Mouse (Mus musculus): ENCODE measurements at regions not wholly inside any gene's neighbourhood (a gene's known extent, or its start where the extent isn't known, plus 50 kb on each side); places are given as distances from the start of the nearest gene placed in this dataset.

DNA sequence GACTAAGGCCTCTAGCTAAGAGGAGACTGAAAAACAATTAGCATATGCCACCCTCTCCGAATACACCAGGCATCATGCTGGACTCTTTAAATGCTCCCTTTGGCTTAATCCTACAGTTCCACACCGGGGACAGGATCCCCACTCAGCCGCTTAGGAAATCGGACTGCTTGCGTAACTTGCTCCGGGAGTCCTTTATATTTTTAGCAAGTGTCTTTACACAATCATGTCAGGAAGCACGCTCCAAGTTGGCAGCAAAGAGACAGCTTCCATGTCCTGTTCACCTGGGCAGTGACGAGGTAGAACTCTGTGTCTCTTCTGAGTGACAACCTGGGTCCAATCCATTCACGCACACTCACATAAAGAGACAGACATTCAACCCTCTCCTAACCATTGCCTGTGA lies 92.4 kb upstream of the Lef1 start:
- no peak for TF ChIP-seq POLR2A (IDR thresholded peaks at IDR 0.05; ENCODE audit: borderline replicate concordance, low read depth, low read length)
- H3K4me3 ChIP-seq (ENCODE audit: insufficient read depth, low read length), result no peak overlapping the region
- H3K4me1 ChIP-seq (ENCODE audit: control insufficient read depth, insufficient read depth, low read length), result no peaks in the 10 kb centered on the region
- no peak overlapping the region for H3K27ac ChIP-seq (ENCODE audit: insufficient read depth, low read depth, low read length)

GRCm38 (mm10) chr3:131016104-131016503 lies 94.2 kb upstream of the Lef1 start:
- TF ChIP-seq POLR2A (IDR thresholded peaks at IDR 0.05; ENCODE audit: borderline replicate concordance, low read depth, low read length), result no peak
- TF ChIP-seq CTCF (IDR thresholded peaks at IDR 0.05; ENCODE audit: low read depth, low read length), result no peak
- Histone ChIP-seq H3K4me1 (ENCODE audit: control insufficient read depth, insufficient read depth, low read length) (no peaks in the 10 kb centered on the region), H3K4me3 (ENCODE audit: insufficient read depth, low read length) (no peak overlapping the region), H3K27ac (ENCODE audit: insufficient read depth, low read depth, low read length) (no peak overlapping the region)

GRCm38 (mm10) chr3:131014092-131014716 lies 96.1 kb upstream of the Lef1 start:
- no peak for TF ChIP-seq POLR2A (IDR thresholded peaks at IDR 0.05; ENCODE audit: borderline replicate concordance, low read depth, low read length)

GRCm38 (mm10) chr3:131000701-131001100 lies 109.6 kb upstream of the Lef1 start:
- H3K4me3 ChIP-seq (ENCODE audit: insufficient read depth, low read length), result no peak overlapping the region
- no peak overlapping the region for H3K27ac ChIP-seq (ENCODE audit: insufficient read depth, low read depth, low read length)
- no peak for TF ChIP-seq POLR2A (IDR thresholded peaks at IDR 0.05; ENCODE audit: borderline replicate concordance, low read depth, low read length)
- H3K4me1 ChIP-seq (ENCODE audit: control insufficient read depth, insufficient read depth, low read length), result no peaks in the 10 kb centered on the region

More at GRCm38 (mm10) chr3:131014092-131014716, 96.1 kb upstream of the Lef1 start:
- Histone ChIP-seq H3K4me3 (ENCODE audit: insufficient read depth, low read length) (no peak overlapping the region), H3K27ac (ENCODE audit: insufficient read depth, low read depth, low read length) (no peak overlapping the region), H3K4me1 (ENCODE audit: control insufficient read depth, insufficient read depth, low read length) (no peaks in the 10 kb centered on the region)

DNA sequence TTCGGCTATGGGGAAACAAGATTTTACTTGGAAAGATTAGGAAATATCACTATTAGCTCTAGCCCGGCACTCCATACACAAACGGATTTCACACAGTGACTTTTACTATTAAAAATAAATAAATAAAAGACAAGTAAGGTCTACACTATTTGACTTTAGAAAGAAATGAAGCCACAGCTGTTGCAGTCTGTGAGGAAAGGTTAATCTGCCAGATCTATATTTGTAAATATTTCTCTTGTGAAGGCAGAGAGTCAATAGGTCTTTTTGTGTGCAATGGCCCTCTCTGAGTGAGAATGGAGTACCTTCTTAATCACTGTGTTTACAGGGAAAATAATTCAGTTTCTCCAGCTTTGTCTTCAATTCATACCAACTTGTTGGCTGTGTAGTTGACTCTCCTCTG lies 110.0 kb upstream of the Lef1 start:
- Histone ChIP-seq H3K4me3 (ENCODE audit: insufficient read depth, low read length) (no peak overlapping the region), H3K4me1 (ENCODE audit: control insufficient read depth, insufficient read depth, low read length) (no peaks in the 10 kb centered on the region), H3K27ac (ENCODE audit: insufficient read depth, low read depth, low read length) (no peak overlapping the region)
- no peak for TF ChIP-seq CTCF (IDR thresholded peaks at IDR 0.05; ENCODE audit: low read depth, low read length)
- no peak for TF ChIP-seq POLR2A (IDR thresholded peaks at IDR 0.05; ENCODE audit: borderline replicate concordance, low read depth, low read length)

DNA sequence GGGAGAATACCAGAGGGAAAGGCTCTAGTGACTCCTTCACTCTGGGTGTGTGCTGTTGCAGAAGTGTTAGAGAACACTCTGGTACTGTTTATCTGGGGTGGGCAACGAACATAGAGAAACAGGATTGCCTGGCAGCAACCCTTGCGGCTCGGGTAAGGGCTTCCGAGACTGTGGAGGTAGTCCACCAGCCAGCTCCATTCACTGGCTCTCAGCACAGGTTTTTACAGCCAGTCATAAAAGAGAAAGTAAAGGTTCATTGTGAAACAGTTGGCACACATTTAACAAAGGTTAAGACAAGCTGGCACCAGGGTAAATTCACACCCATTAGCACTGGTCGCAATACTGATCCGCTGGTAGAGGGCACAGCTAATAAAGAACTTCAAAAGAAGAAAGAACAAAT lies 110.5 kb upstream of the Lef1 start:
- H3K4me1 ChIP-seq (ENCODE audit: control insufficient read depth, insufficient read depth, low read length), result no peaks in the 10 kb centered on the region
- TF ChIP-seq CTCF (IDR thresholded peaks at IDR 0.05; ENCODE audit: low read depth, low read length), result no peak
- no peak for TF ChIP-seq POLR2A (IDR thresholded peaks at IDR 0.05; ENCODE audit: borderline replicate concordance, low read depth, low read length)
- H3K4me3 ChIP-seq (ENCODE audit: insufficient read depth, low read length), result no peak overlapping the region
- no peak overlapping the region for H3K27ac ChIP-seq (ENCODE audit: insufficient read depth, low read depth, low read length)

DNA sequence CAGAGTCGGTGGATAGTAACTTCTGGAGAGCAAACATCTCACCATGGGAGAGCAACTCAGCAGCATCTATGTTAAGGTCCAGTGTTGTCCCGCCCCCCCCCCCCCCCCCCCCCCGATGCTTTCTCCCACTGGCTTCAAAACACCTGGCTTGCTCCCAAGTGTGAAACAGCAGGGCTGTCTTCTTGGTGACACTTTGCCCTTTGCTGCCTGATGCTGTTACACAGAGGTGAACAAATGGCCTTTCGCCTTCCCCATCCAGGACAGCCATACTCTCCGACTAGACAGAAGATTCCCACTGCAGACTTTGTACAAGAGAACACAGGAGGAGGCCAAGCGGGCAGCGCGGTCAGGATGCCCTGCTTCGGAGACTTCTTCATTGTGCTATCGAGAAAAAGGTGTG lies 111.8 kb upstream of the Lef1 start:
- Histone ChIP-seq H3K4me1 (ENCODE audit: control insufficient read depth, insufficient read depth, low read length) (no peaks in the 10 kb centered on the region), H3K27ac (ENCODE audit: insufficient read depth, low read depth, low read length) (no peak overlapping the region), H3K4me3 (ENCODE audit: insufficient read depth, low read length) (no peak overlapping the region)
- TF ChIP-seq POLR2A (IDR thresholded peaks at IDR 0.05; ENCODE audit: borderline replicate concordance, low read depth, low read length), result no peak
- TF ChIP-seq CTCF (IDR thresholded peaks at IDR 0.05; ENCODE audit: low read depth, low read length), result no peak

GRCm38 (mm10) chr3:130996786-130997185 lies 113.5 kb upstream of the Lef1 start:
- Histone ChIP-seq H3K27ac (ENCODE audit: insufficient read depth, low read depth, low read length) (no peak overlapping the region), H3K4me1 (ENCODE audit: control insufficient read depth, insufficient read depth, low read length) (no peaks in the 10 kb centered on the region), H3K4me3 (ENCODE audit: insufficient read depth, low read length) (no peak overlapping the region)
- TF ChIP-seq POLR2A (IDR thresholded peaks at IDR 0.05; ENCODE audit: borderline replicate concordance, low read depth, low read length), result no peak
- TF ChIP-seq CTCF (IDR thresholded peaks at IDR 0.05; ENCODE audit: low read depth, low read length), result no peak

- no peak overlapping the region for H3K4me3 ChIP-seq (ENCODE audit: insufficient read depth, low read length)
- no peaks in the 10 kb centered on the region for H3K4me1 ChIP-seq (ENCODE audit: control insufficient read depth, insufficient read depth, low read length)
- H3K27ac ChIP-seq (ENCODE audit: insufficient read depth, low read depth, low read length), result no peak overlapping the region
- TF ChIP-seq CTCF (IDR thresholded peaks at IDR 0.05; ENCODE audit: low read depth, low read length), result no peak
- TF ChIP-seq POLR2A (IDR thresholded peaks at IDR 0.05; ENCODE audit: borderline replicate concordance, low read depth, low read length), result no peak
Measured at GRCm38 (mm10) chr3:130991971-130992370, 118.3 kb upstream of the Lef1 start.

- H3K4me3 ChIP-seq (ENCODE audit: insufficient read depth, low read length), result no peak overlapping the region
- TF ChIP-seq CTCF (IDR thresholded peaks at IDR 0.05; ENCODE audit: low read depth, low read length), result no peak
- TF ChIP-seq POLR2A (IDR thresholded peaks at IDR 0.05; ENCODE audit: borderline replicate concordance, low read depth, low read length), result no peak
- H3K4me1 ChIP-seq (ENCODE audit: control insufficient read depth, insufficient read depth, low read length), result no peaks in the 10 kb centered on the region
- H3K27ac ChIP-seq (ENCODE audit: insufficient read depth, low read depth, low read length), result no peak overlapping the region
Measured at GRCm38 (mm10) chr3:130986708-130987107, 123.6 kb upstream of the Lef1 start.

DNA sequence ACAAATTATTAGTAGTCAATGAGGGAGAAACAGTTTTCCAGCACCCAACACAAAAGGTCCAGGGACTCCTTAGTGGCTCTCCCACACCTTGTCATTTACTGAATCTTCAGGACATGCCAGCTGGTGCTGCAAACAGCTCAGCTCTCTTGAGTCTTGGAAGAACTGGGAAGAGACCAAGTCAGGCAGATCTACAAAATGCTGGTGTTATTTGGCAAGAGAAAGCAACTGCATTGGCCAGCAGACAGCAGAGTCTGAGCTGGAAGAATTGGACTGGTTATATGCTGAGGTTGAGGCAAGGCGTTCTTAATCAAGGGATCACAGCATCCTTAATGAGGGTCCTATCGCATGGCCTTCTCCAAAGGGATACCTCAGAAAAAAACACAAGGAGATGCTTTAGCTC lies 124.2 kb upstream of the Lef1 start:
- H3K4me1 ChIP-seq (ENCODE audit: control insufficient read depth, insufficient read depth, low read length), result no peaks in the 10 kb centered on the region
- H3K4me3 ChIP-seq (ENCODE audit: insufficient read depth, low read length), result no peak overlapping the region
- H3K27ac ChIP-seq (ENCODE audit: insufficient read depth, low read depth, low read length), result no peak overlapping the region
- TF ChIP-seq POLR2A (IDR thresholded peaks at IDR 0.05; ENCODE audit: borderline replicate concordance, low read depth, low read length) (no peak), CTCF (IDR thresholded peaks at IDR 0.05; ENCODE audit: low read depth, low read length) (no peak)
